Mouse (Mus musculus): Measurements from ENCODE around the gene Dock2. TPM values are rescaled to one million over a fixed set of nuclear protein-coding genes. Genes with fewer than 3 reads are reported as not detected.

The Dock2 gene
- polyA plus RNA-seq, 1 experiment = 8.7 TPM

GRCm38 (mm10) chr11:34323664-34324063, 460.0 kb downstream of the Dock2 start:
- Histone ChIP-seq H3K4me3 (replicated peaks; ENCODE audit: extremely low read depth, low read depth, low read length) (no peak overlapping the region), H3K4me1 (ENCODE audit: control insufficient read depth, insufficient read depth, low read length) (no peaks in the 10 kb centered on the region)
- TF ChIP-seq CTCF (IDR thresholded peaks at IDR 0.05; ENCODE audit: insufficient read depth, low read length) (no peak), POLR2A (IDR thresholded peaks at IDR 0.05; ENCODE audit: borderline replicate concordance, extremely low read depth, low read depth, low read length) (no peak)
- 67% methylated on average over 8 of the region's 8 CpGs for WGBS
- no peak for DNase-seq

- TF ChIP-seq CTCF (IDR thresholded peaks at IDR 0.05; ENCODE audit: insufficient read depth, low read length) (no peak), POLR2A (IDR thresholded peaks at IDR 0.05; ENCODE audit: borderline replicate concordance, extremely low read depth, low read depth, low read length) (no peak)
- no peak for DNase-seq
- no peak overlapping the region for H3K4me3 ChIP-seq (replicated peaks; ENCODE audit: extremely low read depth, low read depth, low read length)
- H3K4me1 ChIP-seq (ENCODE audit: control insufficient read depth, insufficient read depth, low read length) = no peaks in the 10 kb centered on the region
- WGBS = 41% methylated on average over 1 of the region's 1 CpGs
Observed at GRCm38 (mm10) chr11:34319282-34319681, 464.4 kb downstream of the Dock2 start.

- WGBS = 80% methylated on average over 8 of the region's 8 CpGs
- TF ChIP-seq CTCF (IDR thresholded peaks at IDR 0.05; ENCODE audit: insufficient read depth, low read length) (no peak), POLR2A (IDR thresholded peaks at IDR 0.05; ENCODE audit: borderline replicate concordance, extremely low read depth, low read depth, low read length) (no peak)
- Histone ChIP-seq H3K4me3 (replicated peaks; ENCODE audit: extremely low read depth, low read depth, low read length) (no peak overlapping the region), H3K4me1 (ENCODE audit: control insufficient read depth, insufficient read depth, low read length) (no peaks in the 10 kb centered on the region)
- no peak for DNase-seq
Observed at GRCm38 (mm10) chr11:34317001-34317400, 466.7 kb downstream of the Dock2 start.

- no peak for DNase-seq
- Histone ChIP-seq H3K4me3 (replicated peaks; ENCODE audit: extremely low read depth, low read depth, low read length) (no peak overlapping the region), H3K4me1 (ENCODE audit: control insufficient read depth, insufficient read depth, low read length) (no peaks in the 10 kb centered on the region)
- no peak for TF ChIP-seq CTCF (IDR thresholded peaks at IDR 0.05; ENCODE audit: insufficient read depth, low read length)
- TF ChIP-seq POLR2A (IDR thresholded peaks at IDR 0.05; ENCODE audit: borderline replicate concordance, extremely low read depth, low read depth, low read length) = no peak
- 82% methylated on average over 10 of the region's 10 CpGs for WGBS
Observed at GRCm38 (mm10) chr11:34316176-34316575, 467.5 kb downstream of the Dock2 start.

- WGBS = 50% methylated on average over 5 of the region's 5 CpGs
- no peak for DNase-seq
- no peaks in the 10 kb centered on the region for H3K4me1 ChIP-seq (ENCODE audit: control insufficient read depth, insufficient read depth, low read length)
- TF ChIP-seq POLR2A (IDR thresholded peaks at IDR 0.05; ENCODE audit: borderline replicate concordance, extremely low read depth, low read depth, low read length) (no peak), CTCF (IDR thresholded peaks at IDR 0.05; ENCODE audit: insufficient read depth, low read length) (no peak)
- H3K4me3 ChIP-seq (replicated peaks; ENCODE audit: extremely low read depth, low read depth, low read length) = no peak overlapping the region
Observed at GRCm38 (mm10) chr11:34315383-34315782, 468.3 kb downstream of the Dock2 start.

GRCm38 (mm10) chr11:34314534-34315379, 468.9 kb downstream of the Dock2 start, which contains the start of gene Fam196b:
TSS of gene Fam196b (plus strand) at chr11:34314822.
- Histone ChIP-seq H3K4me3 (replicated peaks; ENCODE audit: extremely low read depth, low read depth, low read length) (no peak within 1 kb of the TSS), H3K4me1 (ENCODE audit: control insufficient read depth, insufficient read depth, low read length) (no peaks in the 10 kb centered on the region)
- WGBS = 18% methylated on average over 13 of the region's 13 CpGs
- TF ChIP-seq POLR2A (IDR thresholded peaks at IDR 0.05; ENCODE audit: borderline replicate concordance, extremely low read depth, low read depth, low read length) = no peak
- TF ChIP-seq CTCF (IDR thresholded peaks at IDR 0.05; ENCODE audit: insufficient read depth, low read length) = no peak
- DNase-seq = no peak

GRCm38 (mm10) chr11:34312208-34312607, 471.5 kb downstream of the Dock2 start:
- 71% methylated on average over 7 of the region's 7 CpGs for WGBS

GRCm38 (mm10) chr11:34311717-34312116, 472.0 kb downstream of the Dock2 start:
- H3K4me3 ChIP-seq (replicated peaks; ENCODE audit: extremely low read depth, low read depth, low read length) = no peak overlapping the region

More at GRCm38 (mm10) chr11:34312208-34312607, 471.5 kb downstream of the Dock2 start:
- DNase-seq = no peak
- no peak for TF ChIP-seq POLR2A (IDR thresholded peaks at IDR 0.05; ENCODE audit: borderline replicate concordance, extremely low read depth, low read depth, low read length)
- no peak for TF ChIP-seq CTCF (IDR thresholded peaks at IDR 0.05; ENCODE audit: insufficient read depth, low read length)
- H3K4me3 ChIP-seq (replicated peaks; ENCODE audit: extremely low read depth, low read depth, low read length) = no peak overlapping the region
- no peaks in the 10 kb centered on the region for H3K4me1 ChIP-seq (ENCODE audit: control insufficient read depth, insufficient read depth, low read length)

GRCm38 (mm10) chr11:34309360-34309759, 474.3 kb downstream of the Dock2 start:
- DNase-seq = no peak
- WGBS = 49% methylated on average over 2 of the region's 2 CpGs
- no peak for TF ChIP-seq CTCF (IDR thresholded peaks at IDR 0.05; ENCODE audit: insufficient read depth, low read length)
- TF ChIP-seq POLR2A (IDR thresholded peaks at IDR 0.05; ENCODE audit: borderline replicate concordance, extremely low read depth, low read depth, low read length) = no peak
- H3K4me1 ChIP-seq (ENCODE audit: control insufficient read depth, insufficient read depth, low read length) = no peaks in the 10 kb centered on the region
- H3K4me3 ChIP-seq (replicated peaks; ENCODE audit: extremely low read depth, low read depth, low read length) = no peak overlapping the region

More at GRCm38 (mm10) chr11:34311717-34312116, 472.0 kb downstream of the Dock2 start:
- DNase-seq = no peak
- 40% methylated on average over 5 of the region's 5 CpGs for WGBS
- no peaks in the 10 kb centered on the region for H3K4me1 ChIP-seq (ENCODE audit: control insufficient read depth, insufficient read depth, low read length)
- no peak for TF ChIP-seq CTCF (IDR thresholded peaks at IDR 0.05; ENCODE audit: insufficient read depth, low read length)
- no peak for TF ChIP-seq POLR2A (IDR thresholded peaks at IDR 0.05; ENCODE audit: borderline replicate concordance, extremely low read depth, low read depth, low read length)

- Histone ChIP-seq H3K4me1 (ENCODE audit: control insufficient read depth, insufficient read depth, low read length) (no peaks in the 10 kb centered on the region), H3K4me3 (replicated peaks; ENCODE audit: extremely low read depth, low read depth, low read length) (no peak overlapping the region)
- WGBS = 95% methylated on average over 3 of the region's 3 CpGs
- TF ChIP-seq CTCF (IDR thresholded peaks at IDR 0.05; ENCODE audit: insufficient read depth, low read length) (no peak), POLR2A (IDR thresholded peaks at IDR 0.05; ENCODE audit: borderline replicate concordance, extremely low read depth, low read depth, low read length) (no peak)
- no peak for DNase-seq
Observed at GRCm38 (mm10) chr11:34308731-34309130, 475.0 kb downstream of the Dock2 start.

All from lung, adult 2 months (tissue).